Mouse (Mus musculus): Measurements from ENCODE around the gene Tmem185b. TPM values are rescaled to one million over a fixed set of nuclear protein-coding genes. Genes with fewer than 3 reads are reported as not detected.

The Tmem185b gene
- total and polyA plus RNA-seq, 3 experiments: 25.2 to 35.8 TPM; not detected in 1

DNA sequence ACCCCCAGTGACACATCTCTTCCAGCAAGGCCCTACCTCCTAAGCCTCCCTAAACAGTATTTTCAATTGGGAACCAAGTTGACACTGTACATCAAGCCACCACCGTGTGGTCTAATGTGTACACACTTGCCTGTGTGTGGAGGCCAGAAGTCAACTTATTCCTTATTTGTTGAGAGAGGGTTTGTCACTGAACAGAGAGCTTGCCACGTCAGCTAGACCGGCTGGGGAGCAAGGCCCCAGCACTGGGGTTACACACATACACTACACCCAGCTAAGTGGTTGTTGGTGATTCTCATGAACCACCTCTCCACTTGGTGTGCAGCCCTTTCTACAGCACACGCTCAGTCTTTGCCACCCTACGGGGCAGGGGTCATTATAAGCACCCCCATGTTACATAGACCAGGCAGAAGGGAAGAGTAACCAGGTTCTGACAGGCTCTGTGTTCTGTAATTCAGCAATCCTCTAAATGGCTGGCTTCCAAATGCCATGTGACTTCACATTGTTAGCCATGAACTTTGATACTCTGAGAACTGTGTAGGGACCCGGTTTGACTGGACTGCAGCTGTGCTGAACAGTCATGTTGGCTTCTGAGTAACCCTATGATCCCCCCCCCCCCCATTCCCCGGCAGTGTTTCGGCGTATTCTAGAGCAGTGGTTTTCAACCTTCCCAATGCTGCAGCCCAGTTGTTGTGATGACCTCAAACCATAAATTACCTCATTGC, 15.0 kb downstream of the Tmem185b start:
- Histone ChIP-seq H3K9me3 (replicated peaks; ENCODE audit: insufficient read depth, low read length) (no peaks in the 10 kb centered on the region), H3K79me2 (ENCODE audit: control insufficient read depth, insufficient read depth, low read length, poor library complexity) (no peaks in the 10 kb centered on the region), H3K27ac (ENCODE audit: control insufficient read depth, low read depth, low read length) (no peak overlapping the region), H3K4me3 (ENCODE audit: control insufficient read depth in 1 of 2, insufficient read depth in 1 of 2, low read depth in 2 of 2, low read length in 2 of 2) (no peak overlapping the region), H3K4me1 (ENCODE audit: control insufficient read depth in 1 of 2, insufficient read depth in 2 of 2, low read length in 2 of 2) (no peaks in the 10 kb centered on the region), H3K36me3 (ENCODE audit: control insufficient read depth in 1 of 2, insufficient read depth in 2 of 2, low read length in 2 of 2) (no peaks in the 10 kb centered on the region; a peak in 1 of 4 replicates), H3K27me3 (ENCODE audit: control insufficient read depth in 1 of 2, insufficient read depth in 2 of 2, low read length in 2 of 2) (no peaks in the 10 kb centered on the region), H3K9ac (ENCODE audit: control insufficient read depth, low read depth, low read length, poor library complexity, severe bottlenecking) (no peak overlapping the region)
- TF ChIP-seq EP300 (IDR thresholded peaks at IDR 0.05; ENCODE audit: low read depth in 1 of 2, low read length in 2 of 2) (no peak), NELFE (IDR thresholded peaks at IDR 0.05; ENCODE audit: low read depth, low read length) (no peak), BHLHE40 (IDR thresholded peaks at IDR 0.05; ENCODE audit: borderline replicate concordance, low read depth, low read length) (no peak), TBP (IDR thresholded peaks at IDR 0.05; ENCODE audit: low read depth, low read length) (no peak), MXI1 (IDR thresholded peaks at IDR 0.05; ENCODE audit: low read depth, low read length) (no peak), GABPA (IDR thresholded peaks at IDR 0.05; ENCODE audit: low read depth, low read length) (no peak), ZC3H11A (IDR thresholded peaks at IDR 0.05; ENCODE audit: low read depth, low read length) (no peak), MAX (IDR thresholded peaks at IDR 0.05; ENCODE audit: low read length) (no peak), ZKSCAN1 (IDR thresholded peaks at IDR 0.05; ENCODE audit: low read depth, low read length) (no peak), KAT2A (conservative IDR thresholded peaks at IDR 0.05; ENCODE audit: low read depth, low read length) (no peak), SIN3A (IDR thresholded peaks at IDR 0.05; ENCODE audit: low read length) (no peak), E2F4 (IDR thresholded peaks at IDR 0.05; ENCODE audit: borderline replicate concordance, low read depth, low read length) (no peak), MYB (IDR thresholded peaks at IDR 0.05; ENCODE audit: low read depth, low read length) (no peak), GATA1 (IDR thresholded peaks at IDR 0.05; ENCODE audit: low read depth, low read length) (no peak), POLR2AphosphoS5 (IDR thresholded peaks at IDR 0.05; ENCODE audit: borderline replicate concordance, low read depth, low read length) (no peak), CTCF (IDR thresholded peaks at IDR 0.05 in 2 of 3, conservative IDR thresholded peaks at IDR 0.05 in 1 of 3; ENCODE audit: control insufficient read depth in 1 of 3, insufficient read depth in 1 of 3, low read depth in 2 of 3, low read length in 3 of 3, poor library complexity in 1 of 3, severe bottlenecking in 1 of 3) (no peak), JUND (IDR thresholded peaks at IDR 0.05; ENCODE audit: low read depth, low read length) (no peak), MAZ (IDR thresholded peaks at IDR 0.05; ENCODE audit: low read depth, low read length) (no peak), TCF12 (IDR thresholded peaks at IDR 0.05; ENCODE audit: low read depth, low read length) (no peak)
- DNase-seq (ENCODE audit: low read depth, low spot score): no peak

DNA sequence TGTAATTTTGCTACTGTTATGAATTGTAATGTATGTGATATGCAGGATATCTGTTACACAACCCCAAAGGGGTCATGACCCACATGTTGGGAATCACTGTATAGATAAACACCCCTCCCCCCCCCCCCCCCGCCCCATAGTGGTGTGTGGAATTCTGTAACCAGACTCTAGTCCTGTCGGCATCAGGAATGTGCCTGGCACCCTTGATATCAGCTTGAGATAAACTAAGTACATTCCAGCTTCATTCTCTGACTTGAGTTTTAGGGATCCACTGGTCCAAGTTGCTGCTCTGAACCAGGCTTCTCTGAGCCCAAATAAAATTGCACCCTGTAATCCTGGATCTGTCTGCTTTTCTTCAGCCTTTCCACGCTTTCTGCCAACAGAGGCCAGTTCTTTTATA, 15.6 kb downstream of the Tmem185b start:
- TF ChIP-seq MEF2A (IDR thresholded peaks at IDR 0.05; ENCODE audit: extremely low read depth, insufficient replicate concordance, low read depth, low read length, poor library complexity, severe bottlenecking) (no peak), USF1 (IDR thresholded peaks at IDR 0.05; ENCODE audit: low read depth, low read length) (no peak), ZKSCAN1 (IDR thresholded peaks at IDR 0.05; ENCODE audit: low read depth, low read length) (no peak), MAZ (IDR thresholded peaks at IDR 0.05; ENCODE audit: low read depth, low read length) (no peak), GATA1 (IDR thresholded peaks at IDR 0.05; ENCODE audit: low read depth, low read length) (no peak), RAD21 (IDR thresholded peaks at IDR 0.05; ENCODE audit: low read depth, low read length) (no peak), MYC (IDR thresholded peaks at IDR 0.05; ENCODE audit: low read depth, low read length) (no peak), MAFK (IDR thresholded peaks at IDR 0.05; ENCODE audit: borderline replicate concordance, low read depth, low read length) (no peak), USF2 (IDR thresholded peaks at IDR 0.05; ENCODE audit: borderline replicate concordance in 1 of 2, insufficient read depth in 1 of 2, low read depth in 1 of 2, low read length in 2 of 2) (no peak), BHLHE40 (IDR thresholded peaks at IDR 0.05; ENCODE audit: borderline replicate concordance, low read depth, low read length) (no peak), POLR2AphosphoS2 (IDR thresholded peaks at IDR 0.05; ENCODE audit: low read length) (no peak), MXI1 (IDR thresholded peaks at IDR 0.05; ENCODE audit: low read depth, low read length) (no peak)
- no peak overlapping the region for H3K9ac ChIP-seq (ENCODE audit: control insufficient read depth, low read depth, low read length, poor library complexity, severe bottlenecking)
- no peak overlapping the region for H3K4me3 ChIP-seq (ENCODE audit: control insufficient read depth in 1 of 2, insufficient read depth in 1 of 2, low read depth in 2 of 2, low read length in 2 of 2)
- H3K4me1 ChIP-seq (ENCODE audit: control insufficient read depth in 1 of 2, insufficient read depth in 2 of 2, low read length in 2 of 2): no peaks in the 10 kb centered on the region
- H3K27me3 ChIP-seq (ENCODE audit: control insufficient read depth in 1 of 2, insufficient read depth in 2 of 2, low read length in 2 of 2): no peaks in the 10 kb centered on the region
- no peaks in the 10 kb centered on the region for H3K79me2 ChIP-seq (ENCODE audit: control insufficient read depth, insufficient read depth, low read length, poor library complexity)
- H3K9me3 ChIP-seq (replicated peaks; ENCODE audit: insufficient read depth, low read length): no peaks in the 10 kb centered on the region
- no peak overlapping the region for H3K27ac ChIP-seq (ENCODE audit: control insufficient read depth, low read depth, low read length)
- H3K36me3 ChIP-seq (ENCODE audit: control insufficient read depth in 1 of 2, insufficient read depth in 2 of 2, low read length in 2 of 2): no peaks in the 10 kb centered on the region; a peak in 1 of 4 replicates
- DNase-seq (ENCODE audit: low read depth, low spot score): no peak
